Mouse (Mus musculus): ENCODE results near the gene Zdhhc16. TPM values are rescaled to one million over a fixed set of nuclear protein-coding genes. Genes with fewer than 3 reads are reported as not detected.

Zdhhc16 gene
- 20.4 and 33.6 TPM in 2 replicates for polyA plus RNA-seq (2012; ENCODE audit: low replicate concordance)

DNA sequence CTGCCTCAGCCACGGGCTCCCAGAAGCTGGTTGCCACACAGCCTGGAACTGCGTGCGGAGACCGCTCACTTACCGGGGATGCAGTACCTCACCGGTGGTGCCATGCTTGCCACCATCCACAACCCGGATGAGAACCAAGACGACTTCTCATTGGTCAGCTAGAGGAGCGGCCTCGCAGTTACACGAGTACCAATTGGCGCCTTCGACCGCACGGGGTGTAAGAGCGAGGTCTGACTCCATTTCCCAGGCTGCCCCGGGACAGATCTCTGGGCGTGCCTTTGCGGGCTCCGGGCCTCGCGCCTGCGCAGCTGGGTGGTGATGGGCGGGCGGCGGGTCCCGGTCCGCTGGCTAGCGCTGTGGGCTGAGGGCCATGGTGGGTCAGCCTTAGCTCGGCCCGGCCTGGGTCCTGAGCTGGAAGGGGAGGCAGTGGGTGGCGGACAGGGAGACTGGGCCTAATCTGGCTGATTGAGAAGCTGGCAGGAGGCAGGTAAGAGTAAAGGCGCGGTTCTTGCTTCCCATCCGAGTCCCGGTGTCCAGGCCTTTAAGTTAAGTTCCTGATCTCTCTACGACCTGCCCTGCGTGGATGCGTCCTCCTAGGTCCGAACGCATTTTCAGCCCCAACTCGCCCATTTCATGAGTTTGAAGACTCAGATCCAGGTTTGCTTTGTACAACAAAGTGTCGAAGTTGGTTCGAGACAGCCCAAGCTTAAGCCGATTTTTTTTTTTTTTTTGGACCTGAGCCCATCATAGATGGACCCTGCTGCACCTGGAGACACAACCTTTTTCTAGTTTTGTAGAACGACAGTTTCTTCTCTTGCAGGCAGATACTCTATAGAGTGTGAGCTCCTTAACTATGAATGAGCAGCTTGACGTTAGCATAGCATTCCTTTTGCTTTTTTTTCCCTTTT is at the start of gene Zdhhc16, which contains the start of gene Exosc1:
Gene Zdhhc16, plus strand, starts transcription at position 302 of the 908 bp plus-strand sequence.
Gene Exosc1, minus strand, starts transcription at position 245 of the 908 bp plus-strand sequence.

DNA sequence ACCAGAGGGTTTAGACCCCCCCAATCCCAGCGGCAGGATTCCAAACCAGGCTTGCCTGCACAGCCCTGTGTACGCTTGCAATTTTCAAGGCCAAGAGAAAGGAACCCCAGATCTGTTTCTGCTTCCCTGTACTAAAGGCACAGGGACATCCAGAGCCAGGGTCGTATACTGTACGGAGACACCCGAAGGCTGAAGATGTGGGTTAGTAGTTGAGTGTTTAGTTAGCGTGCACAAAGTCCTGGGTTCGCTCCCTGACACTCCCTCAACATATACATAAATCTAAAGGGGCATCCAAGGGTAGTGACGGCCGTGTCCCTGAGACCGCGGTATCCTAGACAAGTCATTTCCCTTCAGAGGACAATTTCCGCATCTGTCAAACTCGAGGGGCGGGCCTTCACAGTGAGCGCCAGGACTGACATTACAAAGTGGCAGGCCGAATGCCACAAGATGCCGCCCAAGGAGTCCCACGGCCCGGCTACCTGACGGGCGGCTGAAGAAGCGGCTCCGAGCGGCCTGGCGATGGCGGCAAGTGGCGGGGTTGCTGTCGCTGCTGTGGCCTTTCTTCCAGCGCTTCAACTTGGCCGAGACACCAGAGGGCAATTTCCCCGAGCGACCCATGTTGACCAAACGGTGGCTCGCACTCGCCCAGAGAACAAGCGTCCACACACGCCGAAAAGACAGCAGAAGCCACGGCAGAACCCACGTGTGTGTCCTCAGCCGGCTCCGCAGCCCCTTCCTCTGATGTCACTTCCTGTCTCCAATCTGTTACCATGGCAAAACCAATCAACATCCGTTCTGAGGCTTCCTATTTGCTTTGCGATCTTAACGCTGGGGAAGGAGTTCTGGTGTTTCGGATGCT is 37.6 kb upstream of the Zdhhc16 start, which contains the start of gene Rrp12:
Gene Rrp12, minus strand, starts transcription at position 714 of the 859 bp plus-strand sequence.

GRCm38 (mm10) chr19:41911178-41912073 is 21.9 kb upstream of the Zdhhc16 start, which contains the start of gene Pgam1:
Pgam1 (plus strand) TSS chr19:41911923.

DNA sequence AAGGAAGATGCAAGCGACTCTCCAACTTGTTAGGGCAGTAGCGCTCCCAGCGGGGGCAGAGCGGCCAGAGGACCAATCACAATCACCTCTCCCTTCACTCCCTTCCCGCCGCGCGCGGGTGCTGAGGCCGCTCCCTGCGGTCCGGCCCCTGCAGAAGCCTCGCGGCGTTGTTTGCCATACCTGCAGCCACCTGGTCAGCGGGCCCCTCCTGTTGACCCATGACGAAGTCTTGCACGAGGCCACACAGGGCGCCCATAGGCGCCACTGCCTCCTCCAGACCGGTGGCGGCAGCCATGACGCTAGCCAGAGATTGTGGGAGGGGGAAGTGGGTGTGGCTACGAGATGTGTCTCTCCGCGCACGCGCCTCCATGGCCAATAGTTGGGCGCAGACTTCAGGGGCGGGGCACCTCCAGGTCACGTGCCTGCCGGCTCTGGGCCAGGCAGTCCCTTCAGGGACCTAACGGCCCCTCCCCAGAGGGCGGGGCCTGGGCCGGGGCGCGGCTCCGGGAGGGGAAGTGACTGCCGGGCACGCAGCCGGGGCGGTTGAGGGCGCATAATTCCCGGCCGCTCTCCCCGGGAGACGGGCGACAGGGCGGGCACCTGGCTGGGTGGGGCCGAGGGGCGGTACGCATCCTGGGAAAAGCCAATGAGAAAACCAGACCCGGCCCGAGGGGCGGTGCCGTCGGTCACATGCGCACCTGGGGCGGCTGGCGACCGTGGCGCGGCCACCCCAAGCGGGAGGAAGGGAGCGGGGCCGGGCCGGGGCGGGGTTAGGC is 47.7 kb downstream of the Zdhhc16 start, which contains the start of gene Mms19:
Gene Mms19, minus strand, starts transcription at position 339 of the 776 bp plus-strand sequence.

DNA sequence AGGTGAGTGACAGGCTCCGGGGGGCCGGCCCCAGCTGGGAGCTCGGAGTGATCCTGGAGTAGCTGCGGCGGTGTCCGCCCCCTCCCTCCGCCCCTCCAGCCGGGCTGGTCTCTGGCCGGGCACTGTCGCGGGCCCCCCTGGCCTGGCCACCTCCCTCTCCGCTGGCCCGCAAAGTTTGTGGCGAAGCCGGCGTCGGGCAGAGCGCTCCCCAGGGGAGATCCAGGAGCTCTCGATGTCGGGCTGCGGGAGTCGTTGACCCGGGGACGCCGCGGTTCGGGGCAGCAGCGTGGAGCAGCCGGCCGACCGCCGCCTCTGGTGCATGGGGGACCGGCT is 48.3 kb downstream of the Zdhhc16 start, which contains the start of gene Ubtd1:
Gene Ubtd1, plus strand, starts transcription at position 169 of the 333 bp plus-strand sequence.

Other genes with a start within 250 kb of the Zdhhc16 start
- 0.07 TPM in 1 of 2 replicates, not detected in the other for gene Slit1, start 189.8 kb upstream of the Zdhhc16 start, polyA plus RNA-seq (2012; ENCODE audit: low replicate concordance)
- gene Arhgap19, start 131.4 kb upstream of the Zdhhc16 start, polyA plus RNA-seq (2012; ENCODE audit: low replicate concordance): 2.7 and 3.8 TPM in 2 replicates
- gene Frat1, start 103.5 kb upstream of the Zdhhc16 start, polyA plus RNA-seq (2012; ENCODE audit: low replicate concordance): 54.1 and 63.1 TPM in 2 replicates
- gene Frat2, start 85.3 kb upstream of the Zdhhc16 start, polyA plus RNA-seq (2012; ENCODE audit: low replicate concordance): 22.1 and 29.2 TPM in 2 replicates
- gene Rrp12, start 37.3 kb upstream of the Zdhhc16 start, polyA plus RNA-seq (2012; ENCODE audit: low replicate concordance): 14.9 and 24.9 TPM in 2 replicates
- 45.6 and 62.6 TPM in 2 replicates for gene Pgam1, start 21.6 kb upstream of the Zdhhc16 start, polyA plus RNA-seq (2012; ENCODE audit: low replicate concordance)
- gene Exosc1, start 57 bp upstream of the Zdhhc16 start, polyA plus RNA-seq (2012; ENCODE audit: low replicate concordance): 5.5 and 21.0 TPM in 2 replicates
- 5.1 and 29.0 TPM in 2 replicates for gene Mms19, start 47.7 kb downstream of the Zdhhc16 start, polyA plus RNA-seq (2012; ENCODE audit: low replicate concordance)
- 6.3 and 8.7 TPM in 2 replicates for gene Ubtd1, start 48.3 kb downstream of the Zdhhc16 start, polyA plus RNA-seq (2012; ENCODE audit: low replicate concordance)
- gene Ankrd2, start 102.5 kb downstream of the Zdhhc16 start, polyA plus RNA-seq (2012; ENCODE audit: low replicate concordance): 0.55 and 1.0 TPM in 2 replicates
- gene Hoga1, start 112.1 kb downstream of the Zdhhc16 start, polyA plus RNA-seq (2012; ENCODE audit: low replicate concordance): not detected in 2 replicates
- not detected in 2 replicates for gene 4933411K16Rik, start 118.8 kb downstream of the Zdhhc16 start, polyA plus RNA-seq (2012; ENCODE audit: low replicate concordance)
- gene Morn4, start 152.9 kb downstream of the Zdhhc16 start, polyA plus RNA-seq (2012; ENCODE audit: low replicate concordance): 0.09 and 0.50 TPM in 2 replicates
- 16.8 and 26.8 TPM in 2 replicates for gene Pi4k2a, start 157.0 kb downstream of the Zdhhc16 start, polyA plus RNA-seq (2012; ENCODE audit: low replicate concordance)
- gene Avpi1, start 195.6 kb downstream of the Zdhhc16 start, polyA plus RNA-seq (2012; ENCODE audit: low replicate concordance): 4.4 and 14.3 TPM in 2 replicates
- 4.7 and 6.3 TPM in 2 replicates for gene Marveld1, start 213.9 kb downstream of the Zdhhc16 start, polyA plus RNA-seq (2012; ENCODE audit: low replicate concordance)
- 14.8 and 15.6 TPM in 2 replicates for gene Zfyve27, start 230.5 kb downstream of the Zdhhc16 start, polyA plus RNA-seq (2012; ENCODE audit: low replicate concordance)